Mouse (Mus musculus) spleen, embryonic (tissue): Measurements from ENCODE around the gene Vav3.
"Not testable (repeated sequence)": the region's sequence is repeated elsewhere in the genome, so short reads cannot be mapped to it uniquely, and the experiment has no call there.

Source experiments
- CTCF ChIA-PET: fragments of 350-600 bp; sonication (Branson Sonifier 250); formaldehyde crosslinking; loops from one replicate; lab custom pipeline; 2022; lab: Charles Lee

Gene Vav3

GRCm38 (mm10) chr3:109438552-109438951 is 98.1 kb downstream of the Vav3 start:
- CTCF ChIA-PET, result interaction anchor here (0.6 kb wide), 1 partner anchor 267 kb away, joined by 10 read pairs; no protein-coding TSS in a partner anchor

GRCm38 (mm10) chr3:109439253-109439652 is 98.8 kb downstream of the Vav3 start:
- CTCF ChIA-PET, result no interaction called here

- CTCF ChIA-PET, result no interaction called here
These were observed 99.5 kb downstream of the Vav3 start for GRCm38 (mm10) chr3:109440001-109440400.

- CTCF ChIA-PET, result no interaction called here
These were observed 103.6 kb downstream of the Vav3 start for GRCm38 (mm10) chr3:109444077-109444476.

GRCm38 (mm10) chr3:109446903-109447302 is 106.5 kb downstream of the Vav3 start:
- CTCF ChIA-PET, result no interaction called here

- CTCF ChIA-PET, result not testable (repeated sequence)
These were observed 107.8 kb downstream of the Vav3 start for GRCm38 (mm10) chr3:109448249-109448648.

GRCm38 (mm10) chr3:109451966-109452365 is 111.5 kb downstream of the Vav3 start:
- CTCF ChIA-PET, result no interaction called here

- CTCF ChIA-PET, result no interaction called here
These were observed 114.2 kb downstream of the Vav3 start for GRCm38 (mm10) chr3:109454633-109455032.

- CTCF ChIA-PET, result interaction anchor here (0.6 kb wide), 1 partner anchor 809 kb away, joined by 7 read pairs; no protein-coding TSS in a partner anchor
These were observed 115.9 kb downstream of the Vav3 start for GRCm38 (mm10) chr3:109456340-109456739.

GRCm38 (mm10) chr3:109463684-109464083 is 123.2 kb downstream of the Vav3 start:
- CTCF ChIA-PET, result no interaction called here

GRCm38 (mm10) chr3:109464600-109464999 is 124.1 kb downstream of the Vav3 start:
- CTCF ChIA-PET, result no interaction called here

GRCm38 (mm10) chr3:109466541-109466940 is 126.1 kb downstream of the Vav3 start:
- CTCF ChIA-PET, result no interaction called here

GRCm38 (mm10) chr3:109467288-109467687 is 126.8 kb downstream of the Vav3 start:
- CTCF ChIA-PET, result no interaction called here

- CTCF ChIA-PET, result no interaction called here
These were observed 129.0 kb downstream of the Vav3 start for GRCm38 (mm10) chr3:109469465-109469864.

GRCm38 (mm10) chr3:109470651-109471255 is 130.3 kb downstream of the Vav3 start:
- CTCF ChIA-PET, result no interaction called here

- CTCF ChIA-PET, result no interaction called here
These were observed 136.1 kb downstream of the Vav3 start for GRCm38 (mm10) chr3:109476521-109476920.

GRCm38 (mm10) chr3:109478297-109478696 is 137.8 kb downstream of the Vav3 start:
- CTCF ChIA-PET, result no interaction called here

GRCm38 (mm10) chr3:109480625-109481024 is 140.2 kb downstream of the Vav3 start:
- CTCF ChIA-PET, result no interaction called here

- CTCF ChIA-PET, result no interaction called here
These were observed 146.3 kb downstream of the Vav3 start for GRCm38 (mm10) chr3:109486786-109487185.

- CTCF ChIA-PET, result no interaction called here
These were observed 147.4 kb downstream of the Vav3 start for GRCm38 (mm10) chr3:109487823-109488222.

- CTCF ChIA-PET, result interaction anchor here (1.5 kb wide), 1 partner anchor 317 kb away, joined by 3 read pairs; no protein-coding TSS in a partner anchor
These were observed 148.3 kb downstream of the Vav3 start for GRCm38 (mm10) chr3:109488750-109489171.

- CTCF ChIA-PET, result interaction anchor here (0.5 to 0.6 kb wide), 3 partner anchors 12 to 333 kb away, joined by 3 read pairs; no protein-coding TSS in a partner anchor
These were observed 150.3 kb downstream of the Vav3 start for GRCm38 (mm10) chr3:109490561-109491296.

GRCm38 (mm10) chr3:109491568-109491967 is 151.1 kb downstream of the Vav3 start:
- CTCF ChIA-PET, result interaction anchor here (0.5 to 0.6 kb wide), 4 partner anchors 11 to 334 kb away, joined by 3 to 4 read pairs (median 3); no protein-coding TSS in a partner anchor
